Mouse (Mus musculus): ENCODE results near the gene Tubb3.
A peak's percentile ranks its signal among the peaks of the same experiment; 100 is the strongest.
"Not testable (repeated sequence)": the region's sequence is repeated elsewhere in the genome, so short reads cannot be mapped to it uniquely, and the experiment has no call there.

Gene Tubb3

DNA sequence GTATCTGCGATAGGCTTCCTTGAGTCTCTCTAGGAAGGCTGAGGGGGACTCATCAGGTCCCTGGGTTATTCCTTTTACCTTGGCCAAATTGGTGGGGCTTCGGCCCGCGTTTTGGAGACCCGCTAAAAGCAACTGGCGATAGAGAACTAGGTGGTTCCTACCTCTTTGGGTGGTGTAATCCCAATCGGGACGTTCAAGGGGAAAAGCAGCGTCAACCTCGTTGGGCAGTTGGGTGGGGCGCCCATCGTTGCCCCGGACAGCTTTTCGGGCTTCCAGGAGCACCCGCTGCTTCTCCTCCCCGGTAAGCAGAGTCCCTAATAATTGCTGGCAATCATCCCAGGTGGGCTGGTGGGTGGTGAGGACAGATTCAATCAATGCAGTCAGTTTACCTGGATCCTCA, 21.2 kb downstream of the Tubb3 start:
- no peak for DNase-seq (ENCODE audit: low spot score)

DNA sequence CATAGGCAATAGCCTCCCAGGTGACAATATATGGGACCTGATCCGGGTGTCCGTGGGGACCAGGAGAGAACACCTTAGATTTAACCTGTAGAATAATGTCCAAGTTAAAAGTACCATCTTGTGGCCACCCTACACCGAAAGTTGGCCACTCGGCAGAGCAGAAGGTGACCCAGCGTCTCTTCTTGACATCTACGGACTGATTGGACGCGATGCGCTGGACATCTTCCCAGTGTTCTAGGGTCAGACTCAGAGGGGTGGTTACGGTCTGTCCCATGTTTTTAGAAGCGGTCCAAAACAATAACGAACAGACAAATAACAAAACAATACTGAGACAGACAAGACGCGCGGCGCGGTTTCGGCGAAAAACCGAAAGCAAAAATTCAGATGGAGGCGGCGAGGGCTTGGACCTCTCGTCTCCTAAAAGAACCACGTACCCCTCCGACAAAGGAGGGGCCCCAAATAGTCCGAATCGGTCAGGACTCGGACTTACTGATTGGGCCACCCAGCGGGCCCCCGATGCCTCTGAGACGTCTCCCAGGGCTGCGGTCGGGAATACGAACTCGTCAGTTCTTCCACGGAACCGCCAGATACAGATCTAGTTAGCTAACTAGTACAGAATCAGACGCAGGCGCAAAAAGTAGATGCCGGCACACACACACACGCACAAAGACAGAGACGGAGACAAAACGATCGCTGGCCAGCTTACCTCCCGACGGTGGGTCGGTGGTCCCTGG, 22.2 kb downstream of the Tubb3 start:
- DNase-seq (ENCODE audit: low spot score) = not testable (repeated sequence)

DNA sequence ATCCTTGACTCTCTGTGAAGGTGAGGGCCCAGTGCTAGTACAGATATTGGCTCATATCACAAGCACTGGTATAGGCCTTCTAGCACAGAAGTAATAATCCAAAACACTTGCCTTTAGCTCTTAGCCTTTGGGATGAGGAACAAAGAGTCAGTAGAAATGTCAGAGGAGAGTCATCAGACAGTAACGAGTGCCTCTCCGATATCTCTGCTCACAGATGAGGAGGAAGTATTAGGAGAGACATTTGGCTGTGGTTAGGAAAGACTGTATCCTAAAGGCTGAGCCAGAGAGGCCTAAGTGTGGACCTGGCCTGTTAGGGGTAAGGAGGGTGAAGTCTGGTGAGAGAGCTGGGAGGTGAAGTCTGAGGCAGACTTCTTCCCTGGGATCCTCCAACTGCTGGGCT, 30.6 kb downstream of the Tubb3 start:
- DNase-seq (ENCODE audit: low spot score) = no peak

DNA sequence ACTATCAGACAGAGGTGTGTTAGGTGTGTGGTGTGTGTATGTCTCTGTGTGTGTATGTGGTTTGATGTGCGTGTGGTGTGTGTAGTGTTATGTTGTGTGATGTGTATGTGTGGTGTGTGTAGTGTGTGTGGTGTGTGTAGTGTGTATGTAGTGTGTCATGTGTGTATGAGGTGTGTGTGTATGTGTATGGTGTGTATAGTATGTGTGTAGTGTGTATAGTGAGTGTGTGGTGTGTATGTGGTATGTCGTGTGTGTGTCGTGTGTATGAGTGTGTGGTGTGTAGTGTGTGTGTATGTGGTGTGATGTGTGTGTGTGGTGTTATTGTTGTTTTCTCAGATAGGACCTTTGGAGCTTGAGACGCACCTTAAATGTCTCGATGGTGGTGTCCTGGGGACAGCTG, 31.1 kb downstream of the Tubb3 start:
- DNase-seq (ENCODE audit: low spot score) = no peak

DNA sequence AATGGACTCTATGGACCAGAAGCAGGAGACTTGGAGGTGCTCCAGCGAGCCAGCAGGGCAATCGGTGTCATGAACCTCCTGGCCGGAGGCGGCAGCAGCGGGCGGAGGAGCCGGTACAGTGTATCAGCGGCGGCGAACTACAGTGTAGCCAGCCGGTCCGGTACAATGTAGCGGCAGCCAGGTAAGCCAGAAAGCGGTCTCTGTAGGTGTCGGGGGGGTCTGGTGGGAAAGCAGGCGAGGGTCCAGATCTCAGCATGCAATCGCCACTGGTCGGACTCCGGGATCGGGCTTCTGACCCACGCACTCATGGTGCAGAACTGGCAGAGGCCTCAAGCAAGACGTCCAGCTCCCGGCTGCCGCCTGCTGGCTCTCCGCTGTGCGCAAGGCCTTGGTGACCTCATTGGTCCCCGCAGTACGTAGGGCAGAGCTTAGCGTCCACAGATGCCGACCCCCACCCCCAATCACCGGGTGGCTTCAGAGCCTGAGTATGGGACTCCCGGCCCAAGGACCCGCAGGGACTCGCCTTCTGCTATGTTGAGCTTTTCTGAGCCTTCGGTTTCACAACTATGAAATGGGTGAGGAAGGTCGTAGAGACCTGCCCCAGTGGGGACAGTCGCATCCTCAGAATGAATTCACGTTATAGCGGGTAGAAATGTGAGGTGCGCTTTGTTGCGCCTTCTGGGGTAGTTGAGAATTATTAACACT, 31.8 kb downstream of the Tubb3 start:
- peak; percentile 96 for DNase-seq (ENCODE audit: low spot score)

DNA sequence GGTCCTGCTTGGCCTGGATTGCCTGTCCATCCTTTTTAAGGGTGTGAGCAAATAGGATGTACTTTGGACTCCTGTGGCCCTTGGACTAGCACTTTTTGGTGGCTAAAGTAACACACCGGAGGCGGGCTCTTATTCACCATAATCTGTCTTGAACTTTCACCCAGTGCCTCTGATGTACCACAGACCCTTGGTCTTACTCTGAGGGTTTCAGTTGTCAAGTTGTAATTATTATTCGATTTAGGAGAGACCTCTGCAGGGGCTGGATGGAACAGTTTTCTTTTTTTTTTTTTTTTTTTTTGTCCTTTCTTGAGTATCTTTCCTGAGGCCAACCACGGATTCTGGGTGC, 32.3 kb downstream of the Tubb3 start:
- DNase-seq (ENCODE audit: low spot score) = no peak

DNA sequence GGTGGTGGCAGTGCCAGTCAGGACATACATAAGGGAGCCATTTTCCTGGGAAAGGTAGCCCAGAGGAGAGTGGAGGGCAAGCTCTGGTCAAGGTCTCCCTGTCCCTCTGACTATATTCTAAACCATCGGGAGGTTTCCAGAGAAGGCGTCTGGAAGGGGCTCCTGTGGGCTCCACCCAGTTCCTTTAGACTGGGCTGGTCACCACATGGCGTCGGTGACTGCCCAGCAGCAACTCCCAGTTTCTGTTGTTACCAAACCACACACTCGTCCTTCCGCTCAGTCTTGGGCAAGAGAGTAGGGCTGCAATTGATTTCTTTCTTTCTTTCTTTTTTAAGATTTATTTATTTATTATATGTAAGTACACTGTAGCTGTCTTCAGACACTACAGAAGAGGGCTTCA, 32.9 kb downstream of the Tubb3 start:
- no peak for DNase-seq (ENCODE audit: low spot score)

DNA sequence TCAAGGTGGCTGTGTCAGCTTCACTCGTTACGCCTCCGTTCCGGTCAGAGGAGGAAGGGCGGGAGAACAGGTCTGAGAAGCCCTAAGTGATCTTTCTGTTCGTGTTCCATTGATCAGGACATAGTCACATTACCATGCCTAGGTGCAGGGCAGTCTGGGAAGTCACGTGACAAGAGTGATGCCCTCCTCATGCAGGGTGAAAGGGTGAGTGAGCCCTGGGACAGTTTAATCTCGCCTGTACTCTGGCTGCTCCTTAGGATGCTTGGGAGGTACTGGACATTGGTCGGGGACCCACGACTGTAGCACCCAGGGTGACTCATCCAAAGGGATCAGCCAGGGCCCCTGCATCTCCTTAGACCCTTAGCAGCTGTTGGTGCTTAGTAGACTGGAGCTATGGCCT, 34.8 kb downstream of the Tubb3 start:
- no peak for DNase-seq (ENCODE audit: low spot score)

DNA sequence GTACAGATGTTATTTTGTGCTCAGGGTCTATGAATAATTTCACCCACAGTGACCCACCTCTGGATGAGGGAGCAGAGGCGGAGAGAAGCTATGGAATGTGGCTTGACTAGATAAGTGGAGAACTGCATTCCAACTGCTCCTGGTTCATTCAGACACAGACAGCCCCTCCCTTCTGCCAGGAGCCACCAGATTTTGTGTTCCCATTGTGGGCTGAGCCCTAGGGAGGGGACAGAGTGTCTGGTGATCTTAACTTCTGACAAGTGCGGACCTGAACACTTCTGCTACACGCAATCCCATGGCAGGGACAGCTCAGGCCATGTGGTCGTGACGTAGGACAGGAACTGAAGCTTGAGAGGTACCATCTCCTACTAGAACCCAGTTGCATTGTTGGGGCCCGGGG, 35.6 kb downstream of the Tubb3 start:
- no peak for DNase-seq (ENCODE audit: low spot score)

DNA sequence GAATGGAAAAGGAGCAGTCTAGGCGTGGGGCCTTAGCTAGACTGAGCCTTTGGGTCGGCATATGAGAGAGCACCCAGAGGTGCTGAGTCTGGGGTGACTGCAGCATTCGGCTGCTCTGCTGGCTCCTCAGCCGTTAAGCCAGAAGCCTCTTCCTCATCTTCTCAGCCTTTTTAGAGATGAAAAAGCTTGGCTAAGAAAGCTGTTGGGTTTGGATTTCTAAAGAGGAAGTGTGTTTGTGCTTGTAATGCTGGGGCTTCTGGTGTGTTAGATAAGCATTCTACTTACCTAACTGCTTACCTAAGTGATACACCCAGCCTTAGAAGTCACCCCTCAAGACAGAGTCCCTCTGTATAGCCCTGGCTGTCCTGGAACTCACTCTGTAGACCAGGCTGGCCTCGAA, 39.6 kb downstream of the Tubb3 start:
- no peak for DNase-seq (ENCODE audit: low spot score)

DNA sequence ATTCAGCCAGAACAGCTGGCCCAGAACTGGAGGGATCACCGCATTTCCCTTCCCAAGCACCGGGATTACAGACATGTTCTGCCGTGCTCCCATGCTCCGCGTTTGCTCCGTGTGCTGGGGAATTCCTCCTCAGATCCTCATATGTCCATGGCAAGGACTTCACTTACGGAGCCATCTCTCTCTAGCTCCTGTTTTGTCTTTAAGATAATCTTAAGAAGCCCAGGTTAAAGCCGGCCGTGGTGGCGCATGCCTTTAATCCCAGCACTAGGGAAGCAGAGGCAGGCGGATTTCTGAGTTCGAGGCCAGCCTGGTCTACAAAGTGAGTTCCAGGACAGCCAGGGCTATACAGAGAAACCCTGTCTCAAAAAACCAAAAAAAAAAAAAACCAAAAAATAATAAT, 40.5 kb downstream of the Tubb3 start:
- DNase-seq (ENCODE audit: low spot score) = not testable (repeated sequence)

DNA sequence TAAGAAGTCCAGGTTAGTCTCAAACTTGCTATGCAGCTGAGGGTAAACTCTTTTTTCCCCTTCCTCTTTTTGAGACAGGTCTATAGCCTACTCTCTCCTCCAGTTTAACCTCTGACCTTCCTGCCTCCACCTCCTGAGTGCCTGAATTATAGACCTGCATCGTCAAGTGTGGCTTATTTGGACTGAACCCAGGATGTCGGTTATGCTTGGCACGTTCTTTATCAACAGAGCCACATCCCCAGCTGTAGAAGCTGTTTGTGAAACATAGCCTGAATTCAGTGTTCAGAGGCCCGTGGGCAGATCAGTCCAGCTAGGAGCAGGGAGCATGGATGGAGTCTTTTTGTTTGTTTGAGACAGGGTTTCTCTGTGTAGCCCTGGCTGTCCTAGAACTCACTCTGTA, 40.9 kb downstream of the Tubb3 start:
- DNase-seq (ENCODE audit: low spot score) = no peak

DNA sequence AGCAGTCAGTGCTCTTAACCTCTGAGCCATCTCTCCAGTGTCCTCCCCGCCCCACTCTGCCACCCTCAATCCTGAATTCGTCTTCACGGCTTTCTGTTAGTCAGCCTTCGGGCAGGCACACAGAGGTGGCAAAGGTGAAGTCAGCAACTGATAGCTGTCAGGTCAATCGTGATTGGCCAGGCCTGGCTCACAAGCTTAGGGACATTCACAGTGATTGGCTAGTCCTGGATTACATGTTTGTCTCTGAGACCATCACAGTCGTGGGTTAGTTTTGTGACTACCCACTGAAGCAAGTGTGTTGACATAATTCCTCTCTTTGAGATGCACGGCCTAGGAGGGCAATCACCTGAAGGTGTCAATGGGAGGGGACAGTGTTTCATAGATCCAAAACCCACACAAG, 42.1 kb downstream of the Tubb3 start:
- no peak for DNase-seq (ENCODE audit: low spot score)

DNA sequence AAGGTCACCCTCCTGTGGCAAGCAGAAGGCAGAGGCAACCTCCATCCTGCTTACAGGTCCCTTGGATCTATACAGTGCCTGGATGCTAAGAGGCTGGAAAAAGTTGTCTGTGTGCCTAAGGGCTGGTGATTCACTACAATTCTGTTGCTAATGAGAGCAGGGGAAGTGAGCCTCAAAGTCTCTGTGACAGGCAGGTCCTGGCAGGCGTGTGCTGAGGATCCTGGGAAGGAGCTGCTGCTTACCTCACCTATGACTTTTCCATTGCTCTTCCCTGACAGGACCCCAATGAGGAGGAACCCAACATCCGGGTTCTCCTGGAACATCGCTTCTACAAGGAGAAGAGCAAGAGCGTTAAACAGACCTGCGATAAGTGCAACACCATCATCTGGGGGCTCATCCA, 42.7 kb downstream of the Tubb3 start:
- no peak for DNase-seq (ENCODE audit: low spot score)

DNA sequence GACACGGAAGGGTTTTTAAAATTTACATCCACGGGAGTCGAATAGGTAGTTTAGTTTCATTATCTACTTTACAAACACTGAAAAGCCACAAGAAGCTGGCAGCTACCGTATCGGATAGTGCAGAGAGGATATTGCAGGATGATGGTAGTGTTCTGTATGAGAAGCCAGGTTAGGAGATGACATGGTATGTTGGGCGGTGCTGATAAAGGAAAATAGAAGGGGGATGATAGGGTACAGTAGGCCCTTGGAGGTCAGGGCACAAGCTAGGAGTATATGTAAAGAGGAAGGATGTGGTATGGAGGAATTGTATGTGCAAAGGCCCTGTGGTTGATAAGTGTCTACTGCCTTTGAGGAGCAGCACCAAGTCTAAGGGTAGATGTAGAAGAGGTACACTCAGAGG, 43.3 kb downstream of the Tubb3 start:
- DNase-seq (ENCODE audit: low spot score) = no peak

DNA sequence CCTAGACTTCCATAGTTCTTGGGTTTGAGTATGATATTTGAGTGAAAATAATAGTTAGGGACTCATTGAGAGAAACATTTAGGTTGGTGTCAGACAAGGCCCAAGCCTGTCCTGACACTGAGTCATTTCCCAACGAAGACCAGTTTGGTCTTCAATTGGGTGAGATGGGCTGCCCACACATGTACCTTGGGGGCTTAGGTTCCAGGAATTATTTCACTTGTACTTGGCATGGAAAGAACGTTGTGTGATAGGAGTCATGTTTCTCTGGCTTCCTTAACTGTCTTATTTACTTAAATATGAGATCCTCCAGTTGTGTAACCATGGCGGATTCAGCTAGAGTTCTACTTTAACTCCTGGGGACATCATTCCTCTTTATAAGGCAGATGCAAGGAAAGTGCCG, 52.4 kb downstream of the Tubb3 start:
- DNase-seq (ENCODE audit: low spot score) = no peak

DNA sequence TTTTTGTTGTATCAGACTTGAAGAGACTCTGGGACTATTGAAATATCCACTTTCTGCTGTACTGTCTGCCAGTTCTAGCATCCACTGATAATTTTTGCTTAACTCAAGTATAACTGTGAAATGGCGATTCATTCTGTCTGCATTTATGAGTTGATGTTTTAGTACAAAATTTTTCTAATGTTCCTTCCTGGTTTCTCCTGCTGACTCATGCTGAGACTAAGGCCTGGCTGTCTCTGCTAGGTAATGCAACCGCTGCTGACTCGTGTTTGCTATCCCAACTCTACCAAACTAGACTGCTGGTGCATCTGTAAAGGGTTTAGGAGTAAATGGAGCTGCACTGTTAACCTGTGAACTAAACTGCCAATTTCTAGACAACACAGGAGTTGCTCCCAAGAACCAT, 56.3 kb downstream of the Tubb3 start:
- no peak for DNase-seq (ENCODE audit: low spot score)

All from urinary bladder, postnatal 25 days (tissue).